Mouse (Mus musculus): ENCODE measurements around the gene Rab1a. TPM values are rescaled to one million over a fixed set of nuclear protein-coding genes. Genes with fewer than 3 reads are reported as not detected.
"Not testable (repeated sequence)": the region's sequence is repeated elsewhere in the genome, so short reads cannot be mapped to it uniquely, and the experiment has no call there.

Gene Rab1a
- polyA plus RNA-seq, 1 experiment from 2014 or later = 143 TPM

GRCm38 (mm10) chr11:20165991-20166390 lies 35.2 kb upstream of the Rab1a start:
- DNase-seq = no peak

DNA sequence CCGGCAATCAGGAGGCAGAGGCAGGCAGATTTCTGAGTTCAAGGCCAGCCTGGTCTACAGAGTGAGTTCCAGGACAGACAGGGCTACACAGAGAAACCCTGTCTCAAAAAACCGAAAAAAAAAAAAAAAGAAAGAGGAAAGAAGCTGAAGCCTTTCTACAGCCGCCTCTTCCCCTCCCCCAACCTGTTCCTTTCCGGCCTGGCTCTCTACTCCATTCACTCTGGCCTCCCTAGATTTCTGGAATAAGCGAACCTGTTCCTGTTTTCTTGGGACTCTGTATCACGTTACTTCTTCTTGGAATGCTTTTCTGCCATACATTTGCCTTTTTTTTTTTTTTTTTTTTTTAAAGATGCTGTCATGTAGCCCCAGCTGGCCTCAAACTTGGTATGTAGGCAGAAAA lies 34.8 kb upstream of the Rab1a start:
- H3K4me3 ChIP-seq (ENCODE audit: low read depth, low read length); H3K4me2 ChIP-seq (ENCODE audit: low read depth, low read length); H3K9me3 ChIP-seq (ENCODE audit: low read length); H3K9ac ChIP-seq (replicated peaks); H3K4me1 ChIP-seq (ENCODE audit: insufficient read depth); H3K27ac ChIP-seq (ENCODE audit: low read depth); ATAC-seq; DNase-seq; H3K36me3 ChIP-seq (replicated peaks; ENCODE audit: insufficient read depth, low read length); H3K27me3 ChIP-seq (ENCODE audit: insufficient read depth, low read length): not testable (repeated sequence)
- WGBS (ENCODE audit: insufficient replicate concordance) = 63% methylated on average over 6 of the region's 6 CpGs

More at GRCm38 (mm10) chr11:20165991-20166390, 35.2 kb upstream of the Rab1a start:
- Histone ChIP-seq H3K27ac (ENCODE audit: low read depth) (no peak overlapping the region), H3K4me2 (ENCODE audit: low read depth, low read length) (no peak overlapping the region), H3K9ac (replicated peaks) (no peak overlapping the region), H3K36me3 (replicated peaks; ENCODE audit: insufficient read depth, low read length) (no peaks in the 10 kb centered on the region), H3K9me3 (ENCODE audit: low read length) (no peaks in the 10 kb centered on the region), H3K4me3 (ENCODE audit: low read depth, low read length) (no peak overlapping the region), H3K27me3 (ENCODE audit: insufficient read depth, low read length) (no peaks in the 10 kb centered on the region), H3K4me1 (ENCODE audit: insufficient read depth) (0 out of 2 replicates have a peak, but pooled peaks cover 2% of the 10 kb centered on the region)
- no peak for ATAC-seq
- WGBS (ENCODE audit: insufficient replicate concordance) = 75% methylated on average over 4 of the region's 4 CpGs
- no peak for TF ChIP-seq CTCF (IDR thresholded peaks at IDR 0.05; ENCODE audit: low read depth)
- TF ChIP-seq EP300 (IDR thresholded peaks at IDR 0.05; ENCODE audit: low read depth) = no peak

DNA sequence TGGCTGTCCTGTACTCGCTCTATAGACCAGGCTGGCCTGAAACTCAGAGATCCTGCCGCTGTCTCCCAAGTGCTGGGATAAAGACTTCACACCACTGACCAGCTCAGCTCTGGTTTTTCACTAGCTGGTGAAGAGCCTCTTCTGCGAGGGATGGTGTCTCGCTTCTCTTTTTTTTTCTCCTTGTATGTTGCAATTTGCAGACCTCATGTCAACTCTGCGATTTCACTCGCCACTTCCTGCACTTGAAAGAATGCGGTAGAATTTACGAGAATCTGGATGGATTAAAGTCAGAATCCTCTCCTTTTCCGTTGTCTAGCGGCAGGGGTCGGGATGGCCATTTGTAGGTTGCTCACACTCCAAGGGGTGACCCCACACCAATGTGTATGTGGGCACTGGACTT lies 32.3 kb upstream of the Rab1a start:
- Histone ChIP-seq H3K4me3 (ENCODE audit: low read depth, low read length) (no peak overlapping the region), H3K27me3 (ENCODE audit: insufficient read depth, low read length) (no peaks in the 10 kb centered on the region), H3K9ac (replicated peaks) (no peak overlapping the region), H3K27ac (ENCODE audit: low read depth) (no peak overlapping the region; the same call in 1 of the 2 replicates), H3K36me3 (replicated peaks; ENCODE audit: insufficient read depth, low read length) (no peaks in the 10 kb centered on the region), H3K4me2 (ENCODE audit: low read depth, low read length) (no peak overlapping the region; the same call in 1 of the 2 replicates), H3K9me3 (ENCODE audit: low read length) (no peaks in the 10 kb centered on the region), H3K4me1 (ENCODE audit: insufficient read depth) (0 out of 2 replicates have a peak, but pooled peaks cover 2% of the 10 kb centered on the region)
- 51% methylated on average over 11 of the region's 11 CpGs for WGBS (ENCODE audit: insufficient replicate concordance)
- no peak for TF ChIP-seq EP300 (IDR thresholded peaks at IDR 0.05; ENCODE audit: low read depth)
- no peak for TF ChIP-seq CTCF (IDR thresholded peaks at IDR 0.05; ENCODE audit: low read depth)
- ATAC-seq = no peak
- no peak for DNase-seq

DNA sequence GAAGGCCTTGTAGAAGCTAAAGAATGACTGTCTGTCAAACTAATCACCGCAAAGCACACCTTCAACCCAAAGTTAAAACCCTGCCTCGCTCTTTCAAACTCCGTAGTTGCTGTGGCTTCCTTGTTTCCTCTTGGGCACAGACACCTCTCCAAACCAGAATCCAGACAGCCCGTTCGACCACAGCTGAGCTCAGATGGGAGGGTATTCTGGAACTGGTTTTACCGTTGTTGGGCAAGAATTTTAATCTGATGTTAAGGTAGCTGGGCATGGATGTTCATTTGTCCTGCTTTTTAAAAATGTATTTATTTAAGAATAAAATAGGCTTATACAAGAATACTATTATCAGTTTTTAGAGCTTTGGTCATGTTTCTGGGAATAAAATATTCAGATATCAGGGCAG lies 14.0 kb upstream of the Rab1a start:
- Histone ChIP-seq H3K4me1 (ENCODE audit: insufficient read depth) (no peaks in the 10 kb centered on the region), H3K27ac (ENCODE audit: low read depth) (0 out of 2 replicates have a peak overlapping the region, but pooled peaks have one; percentile 34), H3K9ac (replicated peaks) (no peak overlapping the region), H3K36me3 (replicated peaks; ENCODE audit: insufficient read depth, low read length) (no peaks in the 10 kb centered on the region), H3K4me3 (ENCODE audit: low read depth, low read length) (no peak overlapping the region), H3K9me3 (ENCODE audit: low read length) (0 out of 2 replicates have a peak, but pooled peaks cover 7% of the 10 kb centered on the region), H3K27me3 (ENCODE audit: insufficient read depth, low read length) (no peaks in the 10 kb centered on the region), H3K4me2 (ENCODE audit: low read depth, low read length) (no peak overlapping the region)
- 63% methylated on average over 6 of the region's 6 CpGs for WGBS (ENCODE audit: insufficient replicate concordance)
- no peak for ATAC-seq
- TF ChIP-seq CTCF (IDR thresholded peaks at IDR 0.05; ENCODE audit: low read depth) = no peak
- no peak for TF ChIP-seq EP300 (IDR thresholded peaks at IDR 0.05; ENCODE audit: low read depth)
- DNase-seq = no peak

DNA sequence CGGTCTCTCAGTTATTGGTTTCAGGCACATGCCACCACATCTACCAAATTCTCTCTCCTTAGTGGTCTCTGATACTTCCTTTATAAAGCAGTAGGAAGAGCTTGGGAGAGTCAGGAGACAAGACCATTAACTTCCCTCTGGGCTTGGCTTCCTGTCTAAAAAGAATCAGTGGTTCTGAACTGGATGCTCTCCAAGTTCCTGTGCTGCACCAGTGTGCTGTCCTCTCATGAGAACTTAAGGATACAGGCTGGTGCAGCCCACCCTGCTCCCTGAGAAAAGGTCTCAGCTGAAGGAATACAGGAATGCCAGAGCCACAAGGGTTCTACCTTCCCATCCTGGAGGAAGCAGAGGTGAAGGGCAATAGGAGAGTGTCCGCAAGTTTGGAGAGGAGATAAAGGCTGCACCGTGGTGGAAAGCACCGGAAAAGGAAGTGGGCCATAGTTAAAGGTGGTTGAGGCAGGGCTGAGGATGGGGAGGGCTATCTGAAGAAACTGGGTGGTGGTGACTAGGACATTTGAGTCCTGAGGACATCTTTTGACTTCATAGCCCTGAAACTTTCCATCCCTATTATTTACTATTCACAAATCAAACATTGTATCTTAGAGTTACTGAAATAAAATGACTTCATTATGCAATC lies 8.0 kb upstream of the Rab1a start:
- Histone ChIP-seq H3K27ac (ENCODE audit: low read depth) (no peak overlapping the region), H3K9me3 (ENCODE audit: low read length) (no peaks in the 10 kb centered on the region), H3K27me3 (ENCODE audit: insufficient read depth, low read length) (no peaks in the 10 kb centered on the region), H3K4me3 (ENCODE audit: low read depth, low read length) (no peak overlapping the region), H3K4me2 (ENCODE audit: low read depth, low read length) (no peak overlapping the region), H3K9ac (replicated peaks) (no peak overlapping the region), H3K36me3 (replicated peaks; ENCODE audit: insufficient read depth, low read length) (no peaks in the 10 kb centered on the region), H3K4me1 (ENCODE audit: insufficient read depth) (no peaks in the 10 kb centered on the region)
- DNase-seq (no peak), ATAC-seq (no peak)
- TF ChIP-seq EP300 (IDR thresholded peaks at IDR 0.05; ENCODE audit: low read depth) (no peak), CTCF (IDR thresholded peaks at IDR 0.05; ENCODE audit: low read depth) (no peak)
- whole genome bisulfite sequencing (ENCODE audit: insufficient replicate concordance) = 63% methylated on average over 4 of the region's 4 CpGs

- H3K36me3 ChIP-seq (replicated peaks; ENCODE audit: insufficient read depth, low read length) = peaks cover 7% of the 10 kb centered on the region; the same call in 1 of the 2 replicates
- H3K27ac ChIP-seq (ENCODE audit: low read depth) = peak overlapping the region; percentile 99
- H3K4me2 ChIP-seq (ENCODE audit: low read depth, low read length) = peak overlapping the region; percentile 76
- DNase-seq (no peak), ATAC-seq (peak; percentile 12)
- peak overlapping the region; percentile 100 for H3K9ac ChIP-seq (replicated peaks)
- no peaks in the 10 kb centered on the region for H3K9me3 ChIP-seq (ENCODE audit: low read length)
- H3K4me3 ChIP-seq (ENCODE audit: low read depth, low read length) = peak overlapping the region; percentile 97
- peaks cover 20% of the 10 kb centered on the region for H3K4me1 ChIP-seq (ENCODE audit: insufficient read depth)
- TF ChIP-seq CTCF (IDR thresholded peaks at IDR 0.05; ENCODE audit: low read depth) = no peak
- no peak for TF ChIP-seq EP300 (IDR thresholded peaks at IDR 0.05; ENCODE audit: low read depth)
- 1% methylated on average over 40 of the region's 40 CpGs for WGBS (ENCODE audit: insufficient replicate concordance)
- H3K27me3 ChIP-seq (ENCODE audit: insufficient read depth, low read length) = no peaks in the 10 kb centered on the region
Observed at GRCm38 (mm10) chr11:20201661-20202101, 449 bp downstream of the Rab1a start.

Measured in liver, postnatal 0 days (tissue).